8 mouse cellular contexts compared by ENCODE assay signal in the genomic region with DNA sequence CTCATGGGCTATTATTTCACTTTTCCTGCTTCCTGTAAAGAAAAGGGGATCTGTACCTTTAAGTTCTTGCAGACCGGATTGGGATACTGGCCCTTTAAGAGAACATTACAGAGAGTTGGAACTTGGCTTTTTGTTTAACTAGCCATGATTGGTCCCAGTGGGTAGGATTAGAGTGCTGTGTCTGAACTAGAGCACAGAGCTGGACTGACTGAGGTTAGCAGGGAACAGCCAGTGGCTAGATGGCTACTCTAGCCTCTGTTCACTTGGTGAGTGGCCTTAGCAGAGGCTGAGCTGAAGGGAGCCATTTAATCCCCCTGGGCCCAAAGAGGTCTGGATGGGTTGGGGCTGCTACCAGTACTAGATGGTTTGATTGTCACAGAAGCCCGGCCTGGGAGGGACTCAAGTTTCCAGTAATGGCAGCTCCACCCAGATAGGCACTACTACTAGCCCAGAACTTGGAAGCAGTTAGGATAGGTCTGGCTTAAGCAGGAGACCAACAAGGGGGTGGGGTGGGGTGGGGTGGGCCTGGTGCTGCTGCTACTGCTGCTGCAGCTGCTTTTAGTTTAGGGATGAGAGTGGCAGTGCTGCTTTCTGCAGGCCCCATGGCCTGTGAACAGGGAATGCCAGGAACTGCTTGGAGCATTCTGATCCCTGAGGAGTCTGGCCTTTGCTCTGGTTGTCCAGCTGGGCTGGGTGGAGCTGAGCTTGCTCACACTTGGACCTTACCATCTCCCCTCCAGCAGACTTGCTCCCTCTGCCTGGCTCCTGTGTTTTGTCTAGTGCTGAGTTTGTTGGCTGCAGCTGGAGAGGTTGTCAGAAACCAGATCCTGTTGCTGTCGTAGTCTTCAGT.
DNase-seq lines count a peak whose midpoint lies in the region; ATAC-seq and TF ChIP-seq lines count a peak whose summit lies in the region.

No protein-coding gene starts in this region.

- H3K9ac ChIP-seq in hindbrain, embryonic 16.5 days (ENCODE audit: low read depth, low read length): no peak overlapping the region
- no peak overlapping the region; the same call in 1 of the 2 replicates for H3K9ac ChIP-seq in liver, embryonic 13.5 days

- no peak for TF ChIP-seq CTCF in spleen, adult 2 months (IDR thresholded peaks at IDR 0.05; ENCODE audit: extremely low read depth, insufficient read depth, insufficient read length, insufficient replicate concordance)
- TF ChIP-seq CTCF in gastrocnemius, adult 2 months (IDR thresholded peaks at IDR 0.05): 0 out of 2 replicates have a peak, but pooled peaks have one; percentile 13

- no peaks in the 10 kb centered on the region for H3K36me3 ChIP-seq in spleen, adult 2 months (ENCODE audit: control insufficient read depth, insufficient read depth, low read length)
- no peaks in the 10 kb centered on the region for H3K36me3 ChIP-seq in hindbrain, embryonic 16.5 days (ENCODE audit: control insufficient read depth, insufficient read depth, low read length)
- H3K36me3 ChIP-seq in liver, embryonic 13.5 days: no peaks in the 10 kb centered on the region

- 75% methylated on average over 3 of the region's 3 CpGs for WGBS in spleen, adult 2 months
- 55% methylated on average over 3 of the region's 3 CpGs for WGBS in hindbrain, embryonic 16.5 days
- 46% methylated on average over 3 of the region's 3 CpGs for WGBS in liver, embryonic 13.5 days (ENCODE audit: insufficient replicate concordance)

- peak; percentile 19; the same call in 1 of the 2 replicates for ATAC-seq in hindbrain, embryonic 16.5 days
- ATAC-seq in liver, embryonic 13.5 days (ENCODE audit: low read depth): peak; percentile 37; the same call in 1 of the 2 replicates
- no peak for ATAC-seq in inflammation-experienced regulatory T-cells, adult 6 months

- 0 out of 2 replicates have a peak overlapping the region, but pooled peaks have one; percentile 4 for H3K4me3 ChIP-seq in spleen, adult 2 months (ENCODE audit: extremely low read depth, insufficient read depth, insufficient read length)
- peak overlapping the region; percentile 61 for H3K4me3 ChIP-seq in gastrocnemius, adult 2 months
- H3K4me3 ChIP-seq in hindbrain, embryonic 16.5 days (ENCODE audit: low read length): no peak overlapping the region
- H3K4me3 ChIP-seq in liver, embryonic 13.5 days (replicated peaks): peak overlapping the region; percentile 26

- H3K27ac ChIP-seq in spleen, adult 2 months (ENCODE audit: insufficient read depth, low read length): peak overlapping the region; percentile 37; the same call in 1 of the 2 replicates
- peak overlapping the region; percentile 84 for H3K27ac ChIP-seq in gastrocnemius, adult 2 months
- peak overlapping the region; percentile 46 for H3K27ac ChIP-seq in hindbrain, embryonic 16.5 days (ENCODE audit: low read depth, low read length)
- peak overlapping the region; percentile 63 for H3K27ac ChIP-seq in liver, embryonic 13.5 days

- no peaks in the 10 kb centered on the region for H3K4me1 ChIP-seq in spleen, adult 2 months (ENCODE audit: control insufficient read depth, insufficient read depth, insufficient read length)
- H3K4me1 ChIP-seq in hindbrain, embryonic 16.5 days (ENCODE audit: control insufficient read depth, insufficient read depth, low read depth, low read length): peaks cover 48% of the 10 kb centered on the region
- peaks cover 47% of the 10 kb centered on the region for H3K4me1 ChIP-seq in liver, embryonic 13.5 days (replicated peaks)

- H3K4me2 ChIP-seq in hindbrain, embryonic 16.5 days (ENCODE audit: low read length): peak overlapping the region; percentile 15; the same call in 1 of the 2 replicates
- H3K4me2 ChIP-seq in liver, embryonic 13.5 days: peak overlapping the region; percentile 40

- no peaks in the 10 kb centered on the region for H3K9me3 ChIP-seq in hindbrain, embryonic 16.5 days (ENCODE audit: control insufficient read depth, low read length)
- no peaks in the 10 kb centered on the region for H3K9me3 ChIP-seq in liver, embryonic 13.5 days (replicated peaks)

- intact Hi-C loops in gastrocnemius, adult 2 months (cut with DNase I): loop anchor here (5.0 kb wide), 1 partner anchor 34 kb away; no protein-coding TSS in a partner anchor

- DNase-seq in spleen, adult 2 months (ENCODE audit: low read depth in 1 of 2, low spot score in 2 of 2): no peak
- no peak for DNase-seq in spleen, postnatal 14 days (ENCODE audit: low spot score in 2 of 2)
- DNase-seq in gastrocnemius, adult 2 months: peak; percentile 80
- no peak for DNase-seq in liver, embryonic 13.5 days
- DNase-seq in retina, postnatal 1 day: peak; percentile 47
- DNase-seq in c-Kit-positive CD71-positive TER-119-positive erythroid progenitor cells, embryonic 14.5 days (ENCODE audit: low spot score): no peak

- H3K27me3 ChIP-seq in spleen, adult 2 months (ENCODE audit: control insufficient read depth, insufficient read depth, low read length): no peaks in the 10 kb centered on the region
- no peaks in the 10 kb centered on the region for H3K27me3 ChIP-seq in hindbrain, embryonic 16.5 days (replicated peaks; ENCODE audit: control insufficient read depth, insufficient read depth, low read length)
- H3K27me3 ChIP-seq in liver, embryonic 13.5 days: no peaks in the 10 kb centered on the region

- TF ChIP-seq POLR2A in spleen, adult 2 months (IDR thresholded peaks at IDR 0.05; ENCODE audit: low read depth, low read length): no peak

Comparison
In these comparisons a context has a peak if more than half of its experiments do, and no peak if none do; other contexts are left out.
1. DNase-seq: peak in gastrocnemius, adult 2 months (single experiment) and retina, postnatal 1 day (single experiment); none in spleen, adult 2 months (0 of 2), spleen, postnatal 14 days (0 of 2), liver, embryonic 13.5 days (single experiment) and c-Kit-positive CD71-positive TER-119-positive erythroid progenitor cells, embryonic 14.5 days (single experiment).
2. Peak in every context shown above with its lines, with median percentiles within 50 percentile points of each other: H3K27ac ChIP-seq.